Mouse (Mus musculus): ENCODE data around the gene Zfp46. TPM values are rescaled to one million over a fixed set of nuclear protein-coding genes. Genes with fewer than 3 reads are reported as not detected.

The Zfp46 gene
- polyA plus RNA-seq, 1 experiment from 2014 or later = 28.5 TPM

DNA sequence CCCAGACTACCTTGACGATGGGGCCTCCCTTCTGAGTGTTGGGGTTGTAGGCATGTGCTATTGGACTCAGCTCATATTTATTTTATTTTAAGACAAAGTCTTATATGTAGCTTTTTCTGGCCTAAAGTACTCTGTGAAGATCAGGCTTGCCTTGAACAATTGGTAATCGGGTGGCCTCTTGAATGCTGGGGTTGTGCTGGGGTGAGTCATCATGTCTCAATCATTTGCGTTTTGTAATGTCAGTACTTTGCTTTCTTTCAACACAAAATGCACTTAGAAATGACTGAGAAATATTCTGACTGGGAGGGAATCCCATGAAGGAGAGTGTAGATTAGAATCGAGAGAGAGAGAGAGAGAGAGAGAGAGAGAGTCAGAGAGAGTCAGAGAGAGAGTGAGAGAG is 35.5 kb downstream of the Zfp46 start:
- no peak for ATAC-seq (ENCODE audit: insufficient number of reproducible peaks, insufficient read depth, low FRiP score, low TSS enrichment)
- no peak overlapping the region for H3K27ac ChIP-seq
- H3K4me2 ChIP-seq (replicated peaks) = no peak overlapping the region
- H3K36me3 ChIP-seq = peaks cover 64% of the 10 kb centered on the region
- no peak overlapping the region for H3K4me3 ChIP-seq
- no peaks in the 10 kb centered on the region for H3K9me3 ChIP-seq
- H3K27me3 ChIP-seq = no peaks in the 10 kb centered on the region
- 86% methylated on average over 4 of the region's 4 CpGs for WGBS
- H3K4me1 ChIP-seq = peaks cover 2% of the 10 kb centered on the region
- H3K9ac ChIP-seq = no peak overlapping the region

DNA sequence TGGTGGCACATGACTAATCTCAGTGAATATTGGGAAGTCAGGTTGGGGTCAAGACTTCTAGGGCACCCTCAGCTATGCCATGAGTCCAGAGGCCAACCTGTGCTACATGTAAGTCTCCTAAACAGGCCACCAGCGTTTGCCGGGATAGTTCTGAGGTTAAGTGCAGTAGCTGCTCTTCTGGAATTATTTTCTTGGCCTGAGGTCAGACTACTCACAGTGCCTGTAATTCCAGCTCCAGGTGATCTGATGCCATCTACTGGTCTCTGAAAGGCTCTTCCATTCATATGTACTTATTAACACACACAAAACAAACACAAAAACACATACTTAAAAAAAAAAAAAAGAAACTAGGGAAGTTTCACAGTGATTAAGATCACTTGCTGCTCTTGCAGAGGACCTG is 39.7 kb downstream of the Zfp46 start:
- H3K9ac ChIP-seq = no peak overlapping the region
- no peak overlapping the region for H3K4me2 ChIP-seq (replicated peaks)
- H3K27ac ChIP-seq = no peak overlapping the region
- no peaks in the 10 kb centered on the region for H3K4me1 ChIP-seq
- no peak overlapping the region for H3K4me3 ChIP-seq
- H3K27me3 ChIP-seq = no peaks in the 10 kb centered on the region
- H3K9me3 ChIP-seq = no peaks in the 10 kb centered on the region
- 61% methylated on average over 2 of the region's 2 CpGs for WGBS
- ATAC-seq (ENCODE audit: insufficient number of reproducible peaks, insufficient read depth, low FRiP score, low TSS enrichment) = no peak
- peaks cover 67% of the 10 kb centered on the region for H3K36me3 ChIP-seq

DNA sequence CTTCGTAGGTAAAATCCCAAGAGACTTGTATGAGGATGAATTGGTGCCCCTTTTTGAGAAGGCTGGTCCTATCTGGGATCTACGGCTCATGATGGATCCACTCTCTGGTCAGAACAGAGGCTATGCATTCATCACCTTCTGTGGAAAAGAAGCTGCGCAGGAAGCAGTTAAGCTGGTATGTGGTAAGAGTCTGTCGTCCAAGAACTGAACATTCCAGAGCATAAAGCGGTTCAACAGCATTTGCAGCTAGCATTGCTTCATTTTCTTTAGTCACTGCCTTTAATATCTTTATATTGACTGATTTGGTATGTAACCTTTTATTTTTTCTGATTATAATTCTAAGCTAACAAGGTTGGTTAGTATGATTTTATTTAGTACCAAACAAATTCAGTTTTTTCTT is 42.8 kb downstream of the Zfp46 start:
- H3K4me1 ChIP-seq = no peaks in the 10 kb centered on the region
- ATAC-seq (ENCODE audit: insufficient number of reproducible peaks, insufficient read depth, low FRiP score, low TSS enrichment) = no peak
- no peaks in the 10 kb centered on the region for H3K9me3 ChIP-seq
- H3K4me3 ChIP-seq = no peak overlapping the region
- no peak overlapping the region for H3K27ac ChIP-seq
- H3K36me3 ChIP-seq = peaks cover 48% of the 10 kb centered on the region
- no peak overlapping the region for H3K4me2 ChIP-seq (replicated peaks)
- H3K9ac ChIP-seq = no peak overlapping the region
- WGBS = 82% methylated on average over 5 of the region's 5 CpGs
- H3K27me3 ChIP-seq = no peaks in the 10 kb centered on the region

DNA sequence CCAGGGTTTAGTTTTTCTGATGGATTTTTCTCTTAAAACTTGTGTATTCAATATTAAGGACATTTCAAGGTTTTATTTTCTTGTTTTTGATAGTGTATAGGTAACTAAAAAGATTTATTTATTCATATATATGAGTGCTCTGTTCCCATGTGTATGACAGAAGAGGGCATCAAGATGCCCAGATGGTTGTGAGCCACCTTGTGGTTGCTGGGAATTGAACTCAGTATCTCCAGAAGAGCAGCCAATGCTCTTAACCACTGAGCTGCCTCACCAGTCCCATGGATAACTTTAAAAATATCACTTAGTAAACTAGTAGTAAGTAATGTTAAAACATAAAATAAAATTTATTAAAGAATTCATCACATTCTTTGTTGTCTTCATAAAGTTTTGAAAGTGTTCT is 43.6 kb downstream of the Zfp46 start:
- Histone ChIP-seq H3K9ac (no peak overlapping the region), H3K4me1 (no peaks in the 10 kb centered on the region), H3K9me3 (no peaks in the 10 kb centered on the region), H3K27ac (no peak overlapping the region), H3K4me2 (replicated peaks) (no peak overlapping the region), H3K27me3 (no peaks in the 10 kb centered on the region), H3K4me3 (no peak overlapping the region), H3K36me3 (peaks cover 49% of the 10 kb centered on the region)
- no peak for ATAC-seq (ENCODE audit: insufficient number of reproducible peaks, insufficient read depth, low FRiP score, low TSS enrichment)

DNA sequence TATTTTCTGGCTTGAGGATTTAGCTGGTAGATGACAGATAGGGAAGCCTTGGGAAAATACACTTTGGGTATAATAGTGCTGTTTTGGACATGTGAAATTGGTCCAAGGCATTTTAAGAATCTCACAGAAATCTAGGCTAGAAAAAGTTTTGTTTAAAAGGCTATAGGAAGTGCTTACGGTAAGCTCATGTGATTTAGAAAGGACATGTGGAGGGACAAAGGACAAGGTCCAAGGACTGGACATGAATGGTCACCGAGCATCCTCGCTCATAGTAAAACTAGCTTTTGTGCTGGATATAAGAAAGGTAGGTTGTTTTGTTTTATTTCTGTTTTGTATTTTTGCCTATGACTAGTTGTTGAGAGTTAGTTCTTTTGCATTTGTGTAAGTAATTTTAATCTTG is 47.2 kb downstream of the Zfp46 start:
- no peaks in the 10 kb centered on the region for H3K27me3 ChIP-seq
- no peak overlapping the region for H3K27ac ChIP-seq
- H3K4me2 ChIP-seq (replicated peaks) = no peak overlapping the region
- no peak overlapping the region for H3K9ac ChIP-seq
- H3K4me3 ChIP-seq = no peak overlapping the region
- H3K4me1 ChIP-seq = no peaks in the 10 kb centered on the region
- no peak for ATAC-seq (ENCODE audit: insufficient number of reproducible peaks, insufficient read depth, low FRiP score, low TSS enrichment)
- 95% methylated on average over 3 of the region's 3 CpGs for WGBS
- H3K36me3 ChIP-seq = peaks cover 54% of the 10 kb centered on the region
- H3K9me3 ChIP-seq = no peaks in the 10 kb centered on the region

DNA sequence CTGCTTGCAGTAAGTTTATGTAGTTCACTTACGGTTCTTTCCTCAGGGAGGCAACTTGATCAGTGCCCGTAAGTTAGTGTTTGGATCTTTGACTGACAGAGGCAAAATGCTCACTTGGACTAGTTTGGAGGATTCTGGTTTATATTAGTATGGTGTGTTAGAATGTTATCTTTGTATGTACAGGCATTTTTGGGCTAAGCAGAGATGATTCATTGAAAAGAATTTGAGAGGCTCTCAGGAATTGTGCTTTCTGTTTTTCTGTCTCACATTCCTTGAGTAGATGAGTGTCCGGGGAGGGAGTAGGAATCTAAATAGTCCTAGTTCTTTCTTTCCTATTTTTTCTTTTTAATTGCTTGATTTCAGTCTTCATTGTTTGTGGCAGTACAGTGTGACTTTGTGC is 48.7 kb downstream of the Zfp46 start:
- Histone ChIP-seq H3K9ac (no peak overlapping the region), H3K4me1 (no peaks in the 10 kb centered on the region), H3K27me3 (no peaks in the 10 kb centered on the region), H3K4me2 (replicated peaks) (no peak overlapping the region), H3K36me3 (peaks cover 54% of the 10 kb centered on the region), H3K4me3 (no peak overlapping the region), H3K9me3 (no peaks in the 10 kb centered on the region), H3K27ac (no peak overlapping the region)
- no peak for ATAC-seq (ENCODE audit: insufficient number of reproducible peaks, insufficient read depth, low FRiP score, low TSS enrichment)
- WGBS = 78% methylated on average over 3 of the region's 3 CpGs

DNA sequence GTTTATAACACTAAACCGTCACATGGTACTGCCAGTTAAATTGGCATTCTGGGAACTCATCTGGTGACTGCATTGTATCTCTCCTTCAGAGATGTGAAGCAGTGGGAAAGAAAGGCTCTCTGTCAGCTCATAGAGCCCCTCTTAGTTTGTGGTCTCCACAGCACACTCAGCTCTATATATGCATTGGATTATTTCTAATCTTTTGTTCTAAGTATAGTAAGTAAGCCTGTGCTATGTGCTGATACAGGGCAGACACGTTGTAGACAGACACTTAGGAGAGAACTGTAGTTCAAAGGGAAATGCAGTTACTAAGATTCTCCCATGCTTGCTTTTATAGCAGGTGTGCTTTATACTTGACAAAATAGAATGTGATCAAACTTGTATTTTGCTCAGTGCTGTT is 50.6 kb downstream of the Zfp46 start:
- no peak overlapping the region for H3K4me3 ChIP-seq
- H3K36me3 ChIP-seq = peaks cover 58% of the 10 kb centered on the region
- H3K27me3 ChIP-seq = no peaks in the 10 kb centered on the region
- H3K4me2 ChIP-seq (replicated peaks) = no peak overlapping the region
- no peak for ATAC-seq (ENCODE audit: insufficient number of reproducible peaks, insufficient read depth, low FRiP score, low TSS enrichment)
- 83% methylated on average over 2 of the region's 2 CpGs for WGBS
- no peak overlapping the region for H3K27ac ChIP-seq
- no peaks in the 10 kb centered on the region for H3K4me1 ChIP-seq
- H3K9ac ChIP-seq = no peak overlapping the region
- no peaks in the 10 kb centered on the region for H3K9me3 ChIP-seq

DNA sequence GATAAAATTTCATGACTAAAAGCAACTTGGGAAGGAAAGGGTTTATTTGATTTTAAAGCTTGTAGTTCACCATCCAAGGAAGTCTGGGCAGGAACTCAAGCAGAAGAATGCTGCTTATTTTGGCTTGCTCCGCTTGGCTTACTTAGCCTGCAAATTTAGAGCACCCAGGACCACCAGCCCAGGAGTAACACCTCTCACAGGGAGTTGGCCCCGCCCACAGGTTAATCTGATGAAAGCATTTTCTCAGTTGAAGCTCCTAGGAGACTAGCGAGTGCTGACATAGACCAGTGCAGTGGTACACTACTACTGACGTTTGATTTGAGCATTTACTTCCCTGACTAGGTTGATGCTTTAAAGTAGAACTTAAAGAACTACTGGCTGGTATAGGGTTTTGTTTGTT is 52.6 kb downstream of the Zfp46 start:
- WGBS = 73% methylated on average over 4 of the region's 4 CpGs
- H3K4me1 ChIP-seq = no peaks in the 10 kb centered on the region

More for the DNA sequence above, 52.6 kb downstream of the Zfp46 start:
- Histone ChIP-seq H3K4me3 (no peak overlapping the region), H3K9ac (no peak overlapping the region), H3K9me3 (no peaks in the 10 kb centered on the region), H3K36me3 (peaks cover 60% of the 10 kb centered on the region), H3K4me2 (replicated peaks) (no peak overlapping the region), H3K27me3 (no peaks in the 10 kb centered on the region), H3K27ac (no peak overlapping the region)
- no peak for ATAC-seq (ENCODE audit: insufficient number of reproducible peaks, insufficient read depth, low FRiP score, low TSS enrichment)

Other genes starting within 250 kb of the Zfp46 start
- 390 and 392 TPM in 2 replicates for gene Rpl11, start 231.3 kb upstream of the Zfp46 start, polyA plus RNA-seq (2016; fragmentation: Nextera tagmentation; extraction: Ambion mirVana)
- 612 and 623 TPM in 2 replicates for gene Id3, start 141.2 kb upstream of the Zfp46 start, polyA plus RNA-seq (2016; fragmentation: Nextera tagmentation; extraction: Ambion mirVana)
- 8.3 and 8.7 TPM in 2 replicates for gene E2f2, start 112.3 kb upstream of the Zfp46 start, polyA plus RNA-seq (2016; fragmentation: Nextera tagmentation; extraction: Ambion mirVana)
- 13.1 and 13.3 TPM in 2 replicates for gene Asap3, start 78.3 kb upstream of the Zfp46 start, polyA plus RNA-seq (2016; fragmentation: Nextera tagmentation; extraction: Ambion mirVana)
- 2.9 and 4.1 TPM in 2 replicates for gene Tcea3, start 37.0 kb upstream of the Zfp46 start, polyA plus RNA-seq (2016; fragmentation: Nextera tagmentation; extraction: Ambion mirVana)
- 230 and 253 TPM in 2 replicates for gene Hnrnpr, start 26.3 kb downstream of the Zfp46 start, polyA plus RNA-seq (2016; fragmentation: Nextera tagmentation; extraction: Ambion mirVana)
- 0.36 and 0.75 TPM in 2 replicates for gene Htr1d, start 138.8 kb downstream of the Zfp46 start, polyA plus RNA-seq (2016; fragmentation: Nextera tagmentation; extraction: Ambion mirVana)
- 0.09 and 0.34 TPM in 2 replicates for gene 6030445D17Rik, start 177.6 kb downstream of the Zfp46 start, polyA plus RNA-seq (2016; fragmentation: Nextera tagmentation; extraction: Ambion mirVana)
- gene Luzp1, start 185.1 kb downstream of the Zfp46 start, polyA plus RNA-seq (2016; fragmentation: Nextera tagmentation; extraction: Ambion mirVana) = 124 and 127 TPM in 2 replicates

All from embryonic facial prominence, embryonic 12.5 days (tissue).